Mouse (Mus musculus): ENCODE measurements at regions not wholly inside any gene's neighbourhood (a gene's known extent, or its start where the extent isn't known, plus 50 kb on each side); places are given as distances from the start of the nearest gene placed in this dataset.

GRCm38 (mm10) chr4:8367487-8368276 is 128.8 kb upstream of the Car8 start:
- Histone ChIP-seq H3K4me3 (ENCODE audit: low read depth, low read length) (no peak overlapping the region), H3K9me3 (replicated peaks) (no peaks in the 10 kb centered on the region), H3K4me1 (ENCODE audit: insufficient read depth, low read depth, low read length) (no peaks in the 10 kb centered on the region), H3K27me3 (ENCODE audit: insufficient read depth, low read length) (no peaks in the 10 kb centered on the region), H3K36me3 (replicated peaks) (no peaks in the 10 kb centered on the region)
- no peak for DNase-seq (ENCODE audit: low spot score)
- ATAC-seq (ENCODE audit: extremely low read depth, insufficient number of reproducible peaks, low FRiP score, poor library complexity, severe bottlenecking): no peak
- TF ChIP-seq GATA2 (IDR thresholded peaks at IDR 0.05; ENCODE audit: borderline replicate concordance, low read depth, low read length) (no peak), POLR2AphosphoS5 (IDR thresholded peaks at IDR 0.05; ENCODE audit: insufficient replicate concordance, low read depth, low read length) (no peak)

- no peak for ATAC-seq (ENCODE audit: extremely low read depth, insufficient number of reproducible peaks, low FRiP score, poor library complexity, severe bottlenecking)
- Histone ChIP-seq H3K27me3 (ENCODE audit: insufficient read depth, low read length) (no peaks in the 10 kb centered on the region), H3K36me3 (replicated peaks) (no peaks in the 10 kb centered on the region), H3K9me3 (replicated peaks) (no peaks in the 10 kb centered on the region), H3K4me1 (ENCODE audit: insufficient read depth, low read depth, low read length) (no peaks in the 10 kb centered on the region), H3K4me3 (ENCODE audit: low read depth, low read length) (no peak overlapping the region)
- TF ChIP-seq GATA2 (IDR thresholded peaks at IDR 0.05; ENCODE audit: borderline replicate concordance, low read depth, low read length) (no peak), TAL1 (conservative IDR thresholded peaks at IDR 0.05; ENCODE audit: low read depth, low read length) (no peak), CTCF (IDR thresholded peaks at IDR 0.05; ENCODE audit: low read depth, low read length) (no peak), GATA1 (IDR thresholded peaks at IDR 0.05; ENCODE audit: borderline replicate concordance, low read length) (no peak), POLR2AphosphoS5 (IDR thresholded peaks at IDR 0.05; ENCODE audit: insufficient replicate concordance, low read depth, low read length) (no peak)
- no peak for DNase-seq (ENCODE audit: low spot score)
Measured at GRCm38 (mm10) chr4:8366978-8367377, 128.1 kb upstream of the Car8 start.

DNA sequence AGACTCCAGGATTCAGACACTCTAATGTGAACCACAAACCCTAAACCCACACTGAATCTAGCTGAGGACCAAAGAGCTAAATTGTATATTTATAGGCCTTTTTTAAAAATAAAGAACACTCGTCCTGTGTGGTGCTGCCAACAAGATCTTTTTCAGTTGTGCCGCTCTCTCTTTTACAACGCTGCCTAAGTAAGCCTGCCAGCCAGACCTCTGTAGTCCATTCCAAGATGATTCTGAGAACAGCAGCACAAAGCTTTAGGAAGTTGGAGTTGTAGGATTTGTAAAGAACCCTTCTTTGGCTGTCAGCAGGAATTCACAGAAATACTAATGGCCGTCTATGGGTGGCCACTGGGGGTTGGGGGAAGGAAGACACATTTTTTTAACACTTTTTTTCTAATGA is 123.6 kb upstream of the Car8 start:
- no peak for DNase-seq (ENCODE audit: low spot score)
- ATAC-seq (ENCODE audit: extremely low read depth, insufficient number of reproducible peaks, low FRiP score, poor library complexity, severe bottlenecking): no peak
- H3K36me3 ChIP-seq (replicated peaks): no peaks in the 10 kb centered on the region
- H3K27me3 ChIP-seq (ENCODE audit: insufficient read depth, low read length): no peaks in the 10 kb centered on the region
- TF ChIP-seq TAL1 (conservative IDR thresholded peaks at IDR 0.05; ENCODE audit: low read depth, low read length) (no peak), GATA2 (IDR thresholded peaks at IDR 0.05; ENCODE audit: borderline replicate concordance, low read depth, low read length) (no peak), POLR2AphosphoS5 (IDR thresholded peaks at IDR 0.05; ENCODE audit: insufficient replicate concordance, low read depth, low read length) (no peak), CTCF (IDR thresholded peaks at IDR 0.05; ENCODE audit: low read depth, low read length) (no peak), GATA1 (IDR thresholded peaks at IDR 0.05; ENCODE audit: borderline replicate concordance, low read length) (no peak)
- no peaks in the 10 kb centered on the region for H3K9me3 ChIP-seq (replicated peaks)
- H3K4me1 ChIP-seq (ENCODE audit: insufficient read depth, low read depth, low read length): no peaks in the 10 kb centered on the region
- H3K4me3 ChIP-seq (ENCODE audit: low read depth, low read length): no peak overlapping the region

GRCm38 (mm10) chr4:8361931-8362330 is 123.1 kb upstream of the Car8 start:
- Histone ChIP-seq H3K9me3 (replicated peaks) (no peaks in the 10 kb centered on the region), H3K4me1 (ENCODE audit: insufficient read depth, low read depth, low read length) (no peaks in the 10 kb centered on the region), H3K36me3 (replicated peaks) (no peaks in the 10 kb centered on the region), H3K4me3 (ENCODE audit: low read depth, low read length) (no peak overlapping the region), H3K27me3 (ENCODE audit: insufficient read depth, low read length) (no peaks in the 10 kb centered on the region)
- ATAC-seq (ENCODE audit: extremely low read depth, insufficient number of reproducible peaks, low FRiP score, poor library complexity, severe bottlenecking): no peak
- TF ChIP-seq POLR2AphosphoS5 (IDR thresholded peaks at IDR 0.05; ENCODE audit: insufficient replicate concordance, low read depth, low read length) (no peak), CTCF (IDR thresholded peaks at IDR 0.05; ENCODE audit: low read depth, low read length) (no peak), GATA2 (IDR thresholded peaks at IDR 0.05; ENCODE audit: borderline replicate concordance, low read depth, low read length) (no peak), GATA1 (IDR thresholded peaks at IDR 0.05; ENCODE audit: borderline replicate concordance, low read length) (no peak), TAL1 (conservative IDR thresholded peaks at IDR 0.05; ENCODE audit: low read depth, low read length) (no peak)
- DNase-seq (ENCODE audit: low spot score): no peak

DNA sequence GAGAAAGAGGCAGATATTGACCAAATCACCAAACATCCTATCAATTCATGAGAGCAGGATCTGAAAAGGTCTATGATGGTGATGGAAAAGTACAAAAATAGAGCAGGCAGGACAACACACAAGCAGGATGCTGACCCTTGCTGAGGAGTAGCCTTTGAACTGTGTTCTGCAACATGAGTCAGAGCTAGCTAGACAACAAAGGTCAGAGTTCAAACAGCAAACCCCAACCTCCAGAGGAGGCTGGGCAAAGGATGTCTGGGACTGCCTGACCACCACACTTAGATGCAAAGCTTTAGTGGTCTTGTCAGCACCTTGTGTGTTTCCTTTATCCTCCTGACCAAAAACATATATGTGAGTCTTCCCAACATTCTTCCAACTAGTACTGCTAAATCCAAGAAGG is 122.5 kb upstream of the Car8 start:
- ATAC-seq (ENCODE audit: extremely low read depth, insufficient number of reproducible peaks, low FRiP score, poor library complexity, severe bottlenecking): no peak

DNA sequence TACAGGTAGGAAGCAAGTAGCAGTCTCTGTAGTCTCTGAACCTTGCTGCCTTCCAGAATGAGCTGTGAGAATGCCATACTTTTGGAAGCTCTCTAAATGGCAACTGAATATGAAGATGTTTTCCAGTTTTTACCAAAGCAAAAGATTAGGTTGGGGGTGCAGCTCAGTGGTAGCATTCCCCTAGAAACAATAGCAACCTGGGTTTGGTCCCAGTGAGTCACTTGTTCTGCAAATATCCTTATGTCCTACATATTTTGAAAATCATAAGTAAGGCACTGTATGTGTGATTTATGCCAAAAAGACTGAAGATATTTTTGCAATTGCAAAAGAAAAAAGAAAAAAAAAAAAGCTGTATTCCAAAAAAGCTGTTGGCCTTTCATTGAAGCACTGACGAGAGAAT is 118.6 kb upstream of the Car8 start:
- no peak for ATAC-seq (ENCODE audit: extremely low read depth, insufficient number of reproducible peaks, low FRiP score, poor library complexity, severe bottlenecking)
- TF ChIP-seq GATA1 (IDR thresholded peaks at IDR 0.05; ENCODE audit: borderline replicate concordance, low read length) (no peak), CTCF (IDR thresholded peaks at IDR 0.05; ENCODE audit: low read depth, low read length) (no peak), GATA2 (IDR thresholded peaks at IDR 0.05; ENCODE audit: borderline replicate concordance, low read depth, low read length) (no peak), TAL1 (conservative IDR thresholded peaks at IDR 0.05; ENCODE audit: low read depth, low read length) (no peak), POLR2AphosphoS5 (IDR thresholded peaks at IDR 0.05; ENCODE audit: insufficient replicate concordance, low read depth, low read length) (no peak)
- no peaks in the 10 kb centered on the region for H3K9me3 ChIP-seq (replicated peaks)
- no peaks in the 10 kb centered on the region for H3K27me3 ChIP-seq (ENCODE audit: insufficient read depth, low read length)
- H3K4me1 ChIP-seq (ENCODE audit: insufficient read depth, low read depth, low read length): no peaks in the 10 kb centered on the region
- no peak overlapping the region for H3K4me3 ChIP-seq (ENCODE audit: low read depth, low read length)
- H3K36me3 ChIP-seq (replicated peaks): no peaks in the 10 kb centered on the region
- no peak for DNase-seq (ENCODE audit: low spot score)

More for the DNA sequence above, 122.5 kb upstream of the Car8 start:
- no peak overlapping the region for H3K4me3 ChIP-seq (ENCODE audit: low read depth, low read length)
- no peak for TF ChIP-seq GATA2 (IDR thresholded peaks at IDR 0.05; ENCODE audit: borderline replicate concordance, low read depth, low read length)
- TF ChIP-seq CTCF (IDR thresholded peaks at IDR 0.05; ENCODE audit: low read depth, low read length): no peak
- no peak for TF ChIP-seq POLR2AphosphoS5 (IDR thresholded peaks at IDR 0.05; ENCODE audit: insufficient replicate concordance, low read depth, low read length)
- no peak for TF ChIP-seq GATA1 (IDR thresholded peaks at IDR 0.05; ENCODE audit: borderline replicate concordance, low read length)
- TF ChIP-seq TAL1 (conservative IDR thresholded peaks at IDR 0.05; ENCODE audit: low read depth, low read length): no peak
- no peaks in the 10 kb centered on the region for H3K27me3 ChIP-seq (ENCODE audit: insufficient read depth, low read length)
- DNase-seq (ENCODE audit: low spot score): no peak
- H3K9me3 ChIP-seq (replicated peaks): no peaks in the 10 kb centered on the region
- H3K4me1 ChIP-seq (ENCODE audit: insufficient read depth, low read depth, low read length): no peaks in the 10 kb centered on the region
- H3K36me3 ChIP-seq (replicated peaks): no peaks in the 10 kb centered on the region

All from G1E (cell line).